16 mouse cellular contexts compared by ENCODE assay signal in the genomic region with DNA sequence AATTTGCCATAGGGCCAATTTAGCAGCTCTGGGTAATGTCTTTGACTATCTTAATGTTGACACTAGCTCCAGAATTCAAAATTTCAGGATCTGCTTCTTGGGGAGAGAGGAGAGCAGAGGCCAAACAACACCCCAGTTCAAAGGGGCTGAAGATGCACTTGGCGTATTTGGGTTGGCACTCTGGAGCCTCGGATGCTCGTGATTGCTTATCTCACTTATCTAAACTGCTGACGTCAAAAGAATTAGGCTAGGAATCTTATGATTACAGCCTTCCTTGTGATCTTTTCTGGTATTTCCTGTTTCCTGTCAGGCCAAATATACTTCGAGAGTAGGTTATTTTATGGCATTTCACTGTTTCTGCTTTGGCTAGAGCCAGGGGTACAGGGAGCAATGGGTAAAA.
DNase-seq lines count a peak whose midpoint lies in the region; ATAC-seq and TF ChIP-seq lines count a peak whose summit lies in the region.
"Had no signal": no experiment of that assay in that cellular context is flagged by ENCODE, and none has a peak within 500 bp of the region (broad histone marks: within the 10 kb centered on the region; RNA-seq: fewer than 3 reads in every experiment).

No protein-coding gene starts in this region.

- H3K36me3 ChIP-seq in heart, embryonic 10.5 days = no peaks in the 10 kb centered on the region
- no peaks in the 10 kb centered on the region for H3K36me3 ChIP-seq in kidney, embryonic 15.5 days
- no peaks in the 10 kb centered on the region for H3K36me3 ChIP-seq in heart, embryonic 15.5 days
- H3K36me3 ChIP-seq: limb, embryonic 13.5 days; midbrain, embryonic 13.5 days had no signal

- no peaks in the 10 kb centered on the region for H3K9me3 ChIP-seq in heart, embryonic 10.5 days
- H3K9me3 ChIP-seq in kidney, embryonic 15.5 days (replicated peaks) = no peaks in the 10 kb centered on the region
- H3K9me3 ChIP-seq in heart, embryonic 15.5 days (replicated peaks) = no peaks in the 10 kb centered on the region
- H3K9me3 ChIP-seq: forebrain, embryonic 13.5 days; limb, embryonic 13.5 days; midbrain, embryonic 13.5 days had no signal

- no peak overlapping the region for H3K27ac ChIP-seq in heart, embryonic 10.5 days
- no peak overlapping the region for H3K27ac ChIP-seq in kidney, embryonic 15.5 days
- peak overlapping the region; percentile 39; the same call in 1 of the 2 replicates for H3K27ac ChIP-seq in bone marrow macrophage, adult 2 months (ENCODE audit: insufficient read depth, low read depth, low read length)
- H3K27ac ChIP-seq in heart, embryonic 15.5 days = peak overlapping the region; percentile 49; the same call in 1 of the 2 replicates
- H3K27ac ChIP-seq: forebrain, embryonic 13.5 days; limb, embryonic 13.5 days; midbrain, embryonic 13.5 days had no signal

- intact Hi-C loops in left cerebral cortex, postnatal 10 days (cut with DNase I) = no loop called here

- TF ChIP-seq POLR2A in bone marrow macrophage, adult 2 months (IDR thresholded peaks at IDR 0.05; ENCODE audit: borderline replicate concordance, low read depth, low read length) = no peak

- no peak for TF ChIP-seq CTCF in bone marrow macrophage, adult 2 months (IDR thresholded peaks at IDR 0.05; ENCODE audit: low read depth, low read length)

- no peaks in the 10 kb centered on the region for H3K27me3 ChIP-seq in heart, embryonic 10.5 days (ENCODE audit: insufficient read depth, poor library complexity, severe bottlenecking)
- H3K27me3 ChIP-seq in kidney, embryonic 15.5 days = no peaks in the 10 kb centered on the region
- H3K27me3 ChIP-seq in heart, embryonic 15.5 days = no peaks in the 10 kb centered on the region
- H3K27me3 ChIP-seq: CH12.LX; forebrain, embryonic 13.5 days; limb, embryonic 13.5 days; midbrain, embryonic 13.5 days had no signal

- peak; percentile 32 to 36 for DNase-seq in heart, adult 9 months (ENCODE audit: low spot score in 2 of 2)
- no peak for DNase-seq in heart, embryonic 10.5 days (ENCODE audit: low spot score)
- DNase-seq in kidney, postnatal 14 days = peak; percentile 34
- DNase-seq in urinary bladder, postnatal 25 days (ENCODE audit: low spot score) = no peak
- no peak for DNase-seq in left cerebral cortex, postnatal 10 days (ENCODE audit: extremely low spot score in 1 of 2, low spot score in 2 of 2)
- DNase-seq: cerebellum, postnatal 10 days; layer of hippocampus, adult 9-11 months; thymus, postnatal 36 days had no signal

- no peak overlapping the region for H3K4me3 ChIP-seq in heart, embryonic 10.5 days
- no peak overlapping the region for H3K4me3 ChIP-seq in kidney, embryonic 15.5 days (replicated peaks)
- H3K4me3 ChIP-seq in bone marrow macrophage, adult 2 months (ENCODE audit: insufficient read depth, low read length) = no peak overlapping the region
- H3K4me3 ChIP-seq in heart, embryonic 15.5 days = no peak overlapping the region
- H3K4me3 ChIP-seq: forebrain, embryonic 13.5 days; limb, embryonic 13.5 days; midbrain, embryonic 13.5 days had no signal

- H3K4me2 ChIP-seq in kidney, embryonic 15.5 days = no peak overlapping the region
- H3K4me2 ChIP-seq in heart, embryonic 15.5 days = no peak overlapping the region
- H3K4me2 ChIP-seq: forebrain, embryonic 13.5 days; limb, embryonic 13.5 days; midbrain, embryonic 13.5 days had no signal

- no peak for ATAC-seq in kidney, embryonic 15.5 days (replicated peaks; ENCODE audit: low FRiP score)
- no peak; the same call in 1 of the 2 replicates for ATAC-seq in heart, embryonic 15.5 days (replicated peaks; ENCODE audit: insufficient number of reproducible peaks, insufficient read depth, low FRiP score, low read depth)
- ATAC-seq: forebrain, embryonic 13.5 days; inflammation-experienced regulatory T-cells, adult 6 months; midbrain, embryonic 13.5 days had no signal

- H3K9ac ChIP-seq in kidney, embryonic 15.5 days = no peak overlapping the region
- no peak overlapping the region for H3K9ac ChIP-seq in heart, embryonic 15.5 days
- H3K9ac ChIP-seq: forebrain, embryonic 13.5 days; limb, embryonic 13.5 days; midbrain, embryonic 13.5 days had no signal

- WGBS in heart, embryonic 10.5 days = 16% methylated on average over 5 of the region's 5 CpGs
- 37% methylated on average over 5 of the region's 5 CpGs for WGBS in kidney, embryonic 15.5 days
- WGBS in heart, embryonic 15.5 days = 21% methylated on average over 5 of the region's 5 CpGs

- H3K4me1 ChIP-seq in heart, embryonic 10.5 days = peaks cover 12% of the 10 kb centered on the region
- peaks cover 3% of the 10 kb centered on the region for H3K4me1 ChIP-seq in kidney, embryonic 15.5 days
- H3K4me1 ChIP-seq in bone marrow macrophage, adult 2 months (ENCODE audit: control insufficient read depth, insufficient read depth, low read length) = peaks cover 16% of the 10 kb centered on the region
- peaks cover 10% of the 10 kb centered on the region for H3K4me1 ChIP-seq in heart, embryonic 15.5 days (replicated peaks)

Comparison
In these comparisons a context has a peak if more than half of its experiments do, and no peak if none do; other contexts are left out.
1. DNase-seq: peak in heart, adult 9 months (2 of 2) and kidney, postnatal 14 days (single experiment); none in heart, embryonic 10.5 days (single experiment), urinary bladder, postnatal 25 days (single experiment) and left cerebral cortex, postnatal 10 days (0 of 2).
2. H3K27ac ChIP-seq: peak in bone marrow macrophage, adult 2 months (single experiment) and heart, embryonic 15.5 days (single experiment); none in heart, embryonic 10.5 days (single experiment) and kidney, embryonic 15.5 days (single experiment).